Mouse (Mus musculus): Measurements from ENCODE around the gene Iars2. TPM values are rescaled to one million over a fixed set of nuclear protein-coding genes. Genes with fewer than 3 reads are reported as not detected.
A peak's percentile ranks its signal among the peaks of the same experiment; 100 is the strongest.

Iars2 gene
- polyA plus RNA-seq, 1 experiment from 2014 or later: 32.8 TPM

GRCm38 (mm10) chr1:185353351-185353750 is 24.2 kb upstream of the Iars2 start:
- Histone ChIP-seq H3K27ac (replicated peaks) (no peak overlapping the region), H3K9me3 (no peaks in the 10 kb centered on the region), H3K9ac (no peak overlapping the region), H3K36me3 (peaks cover 87% of the 10 kb centered on the region), H3K4me1 (no peaks in the 10 kb centered on the region), H3K4me2 (no peak overlapping the region), H3K27me3 (replicated peaks) (no peaks in the 10 kb centered on the region), H3K4me3 (no peak overlapping the region)
- 94% methylated on average over 8 of the region's 8 CpGs for WGBS
- no peak for ATAC-seq (ENCODE audit: extremely low read depth, insufficient number of reproducible peaks, low FRiP score, low TSS enrichment)

- H3K27me3 ChIP-seq (replicated peaks): no peaks in the 10 kb centered on the region
- 82% methylated on average over 12 of the region's 12 CpGs for WGBS
- no peak overlapping the region for H3K9ac ChIP-seq
- H3K27ac ChIP-seq (replicated peaks): no peak overlapping the region
- H3K4me1 ChIP-seq: no peaks in the 10 kb centered on the region
- no peak overlapping the region for H3K4me2 ChIP-seq
- peaks cover 90% of the 10 kb centered on the region for H3K36me3 ChIP-seq
- no peak overlapping the region for H3K4me3 ChIP-seq
- H3K9me3 ChIP-seq: no peaks in the 10 kb centered on the region
- ATAC-seq (ENCODE audit: extremely low read depth, insufficient number of reproducible peaks, low FRiP score, low TSS enrichment): no peak
These were observed 23.0 kb upstream of the Iars2 start for GRCm38 (mm10) chr1:185352151-185352550.

- no peak for ATAC-seq (ENCODE audit: extremely low read depth, insufficient number of reproducible peaks, low FRiP score, low TSS enrichment)
- Histone ChIP-seq H3K9ac (no peak overlapping the region), H3K27me3 (replicated peaks) (no peaks in the 10 kb centered on the region), H3K4me2 (no peak overlapping the region), H3K36me3 (peaks cover 93% of the 10 kb centered on the region), H3K4me1 (no peaks in the 10 kb centered on the region), H3K27ac (replicated peaks) (no peak overlapping the region), H3K9me3 (no peaks in the 10 kb centered on the region), H3K4me3 (no peak overlapping the region)
- WGBS: 90% methylated on average over 4 of the region's 4 CpGs
These were observed 21.4 kb upstream of the Iars2 start for GRCm38 (mm10) chr1:185350611-185351010.

- Histone ChIP-seq H3K27ac (replicated peaks) (no peak overlapping the region), H3K4me1 (no peaks in the 10 kb centered on the region), H3K9me3 (no peaks in the 10 kb centered on the region), H3K27me3 (replicated peaks) (no peaks in the 10 kb centered on the region), H3K9ac (no peak overlapping the region), H3K4me3 (no peak overlapping the region), H3K36me3 (peaks cover 93% of the 10 kb centered on the region), H3K4me2 (no peak overlapping the region)
- no peak for ATAC-seq (ENCODE audit: extremely low read depth, insufficient number of reproducible peaks, low FRiP score, low TSS enrichment)
- WGBS: 87% methylated on average over 14 of the region's 14 CpGs
These were observed 20.5 kb upstream of the Iars2 start for GRCm38 (mm10) chr1:185349741-185350140.

GRCm38 (mm10) chr1:185346188-185346587 is 17.0 kb upstream of the Iars2 start:
- no peaks in the 10 kb centered on the region for H3K27me3 ChIP-seq (replicated peaks)
- H3K9me3 ChIP-seq: no peaks in the 10 kb centered on the region
- no peak overlapping the region for H3K4me3 ChIP-seq
- no peaks in the 10 kb centered on the region for H3K4me1 ChIP-seq
- ATAC-seq (ENCODE audit: extremely low read depth, insufficient number of reproducible peaks, low FRiP score, low TSS enrichment): no peak
- peaks cover 98% of the 10 kb centered on the region for H3K36me3 ChIP-seq
- H3K9ac ChIP-seq: no peak overlapping the region
- no peak overlapping the region for H3K4me2 ChIP-seq
- 64% methylated on average over 10 of the region's 10 CpGs for WGBS
- no peak overlapping the region for H3K27ac ChIP-seq (replicated peaks)

- Histone ChIP-seq H3K36me3 (peaks cover 94% of the 10 kb centered on the region), H3K4me1 (0 out of 2 replicates have a peak, but pooled peaks cover 4% of the 10 kb centered on the region), H3K4me2 (no peak overlapping the region), H3K27me3 (replicated peaks) (no peaks in the 10 kb centered on the region), H3K9me3 (no peaks in the 10 kb centered on the region), H3K27ac (replicated peaks) (no peak overlapping the region), H3K9ac (no peak overlapping the region), H3K4me3 (no peak overlapping the region)
- no peak for ATAC-seq (ENCODE audit: extremely low read depth, insufficient number of reproducible peaks, low FRiP score, low TSS enrichment)
- 81% methylated on average over 8 of the region's 8 CpGs for WGBS
These were observed 14.2 kb upstream of the Iars2 start for GRCm38 (mm10) chr1:185343422-185343821.

GRCm38 (mm10) chr1:185342441-185342840 is 13.2 kb upstream of the Iars2 start:
- peaks cover 91% of the 10 kb centered on the region for H3K36me3 ChIP-seq
- H3K4me1 ChIP-seq: peaks cover 9% of the 10 kb centered on the region
- ATAC-seq (ENCODE audit: extremely low read depth, insufficient number of reproducible peaks, low FRiP score, low TSS enrichment): no peak
- H3K27me3 ChIP-seq (replicated peaks): no peaks in the 10 kb centered on the region
- no peak overlapping the region for H3K27ac ChIP-seq (replicated peaks)
- no peak overlapping the region for H3K9ac ChIP-seq
- WGBS: 94% methylated on average over 4 of the region's 4 CpGs
- H3K9me3 ChIP-seq: no peaks in the 10 kb centered on the region
- H3K4me2 ChIP-seq: no peak overlapping the region
- no peak overlapping the region for H3K4me3 ChIP-seq

GRCm38 (mm10) chr1:185336535-185336934 is 7.3 kb upstream of the Iars2 start:
- H3K36me3 ChIP-seq: peaks cover 33% of the 10 kb centered on the region
- H3K9ac ChIP-seq: no peak overlapping the region
- peaks cover 53% of the 10 kb centered on the region for H3K4me1 ChIP-seq
- no peak overlapping the region for H3K27ac ChIP-seq (replicated peaks)
- no peak overlapping the region for H3K4me3 ChIP-seq
- H3K4me2 ChIP-seq: no peak overlapping the region
- WGBS: 37% methylated on average over 3 of the region's 3 CpGs
- ATAC-seq (ENCODE audit: extremely low read depth, insufficient number of reproducible peaks, low FRiP score, low TSS enrichment): no peak
- H3K27me3 ChIP-seq (replicated peaks): no peaks in the 10 kb centered on the region
- H3K9me3 ChIP-seq: no peaks in the 10 kb centered on the region

GRCm38 (mm10) chr1:185335231-185335765 is 6.1 kb upstream of the Iars2 start:
- no peak overlapping the region for H3K4me2 ChIP-seq
- ATAC-seq (ENCODE audit: extremely low read depth, insufficient number of reproducible peaks, low FRiP score, low TSS enrichment): no peak
- H3K9me3 ChIP-seq: no peaks in the 10 kb centered on the region
- H3K36me3 ChIP-seq: peaks cover 21% of the 10 kb centered on the region
- H3K27ac ChIP-seq (replicated peaks): no peak overlapping the region
- no peak overlapping the region for H3K9ac ChIP-seq
- no peaks in the 10 kb centered on the region for H3K27me3 ChIP-seq (replicated peaks)
- H3K4me3 ChIP-seq: no peak overlapping the region
- peaks cover 53% of the 10 kb centered on the region for H3K4me1 ChIP-seq
- 63% methylated on average over 6 of the region's 6 CpGs for WGBS

GRCm38 (mm10) chr1:185334136-185334535 is 4.9 kb upstream of the Iars2 start:
- Histone ChIP-seq H3K4me1 (peaks cover 55% of the 10 kb centered on the region), H3K27ac (replicated peaks) (no peak overlapping the region), H3K27me3 (replicated peaks) (no peaks in the 10 kb centered on the region), H3K9me3 (no peaks in the 10 kb centered on the region), H3K36me3 (peaks cover 13% of the 10 kb centered on the region), H3K9ac (no peak overlapping the region), H3K4me2 (no peak overlapping the region), H3K4me3 (no peak overlapping the region)
- WGBS: 85% methylated on average over 4 of the region's 4 CpGs
- ATAC-seq (ENCODE audit: extremely low read depth, insufficient number of reproducible peaks, low FRiP score, low TSS enrichment): no peak

- H3K4me1 ChIP-seq: peaks cover 55% of the 10 kb centered on the region
- 78% methylated on average over 5 of the region's 5 CpGs for WGBS
- no peaks in the 10 kb centered on the region for H3K9me3 ChIP-seq
- H3K36me3 ChIP-seq: peaks cover 8% of the 10 kb centered on the region
- H3K27me3 ChIP-seq (replicated peaks): no peaks in the 10 kb centered on the region
- no peak overlapping the region for H3K4me2 ChIP-seq
- H3K4me3 ChIP-seq: no peak overlapping the region
- no peak overlapping the region for H3K27ac ChIP-seq (replicated peaks)
- ATAC-seq (ENCODE audit: extremely low read depth, insufficient number of reproducible peaks, low FRiP score, low TSS enrichment): no peak
- no peak overlapping the region for H3K9ac ChIP-seq
These were observed 4.5 kb upstream of the Iars2 start for GRCm38 (mm10) chr1:185333651-185334050.

GRCm38 (mm10) chr1:185331983-185332430 is 2.8 kb upstream of the Iars2 start, which contains the start of gene Bpnt1:
Bpnt1 (plus strand) TSS chr1:185332149.
- Histone ChIP-seq H3K4me3 (peak within 1 kb of the TSS; percentile 70), H3K9me3 (no peaks in the 10 kb centered on the region), H3K4me2 (peak within 1 kb of the TSS; percentile 76), H3K9ac (peak within 1 kb of the TSS; percentile 88), H3K27ac (replicated peaks) (peak within 1 kb of the TSS; percentile 82), H3K4me1 (peaks cover 55% of the 10 kb centered on the region), H3K27me3 (replicated peaks) (no peaks in the 10 kb centered on the region), H3K36me3 (peaks cover 5% of the 10 kb centered on the region)
- ATAC-seq (ENCODE audit: extremely low read depth, insufficient number of reproducible peaks, low FRiP score, low TSS enrichment): peak; percentile 79
- WGBS: under 1% methylated on average over 32 of the region's 32 CpGs

Measured in heart, embryonic 13.5 days (tissue).